Mouse (Mus musculus) liver, embryonic 16.5 days (tissue): ENCODE data around the gene Pim1. TPM values are rescaled to one million over a fixed set of nuclear protein-coding genes. Genes with fewer than 3 reads are reported as not detected.
"Not testable (repeated sequence)": the region's sequence is repeated elsewhere in the genome, so short reads cannot be mapped to it uniquely, and the experiment has no call there.

Experiments used
- ATAC-seq: fragments of 200-750 bp; cut with Nextera tagmentation; 2 replicates; pipeline ENCODE4 v1.8.0; 2017; ENCODE audit warnings: low read depth, mild to moderate bottlenecking, moderate number of reproducible peaks, moderate library complexity
- H3K27ac ChIP-seq: fragments of 300-500 bp; sonication (generic); 2 replicates; pipeline ENCODE4 v1.5.1; 2014; ENCODE audit warnings: mild to moderate bottlenecking, low read length
- H3K27me3 ChIP-seq: fragments of 300-500 bp; sonication (generic); 2 replicates; pipeline ENCODE4 v1.6.1; 2014; ENCODE audit warnings: low read depth, low read length, mixed read lengths; ENCODE audit not compliant: control insufficient read depth, insufficient read depth
- H3K36me3 ChIP-seq: fragments of 300-500 bp; sonication (generic); 2 replicates; pipeline ENCODE4 v1.6.1; 2014; ENCODE audit warnings: mild to moderate bottlenecking; ENCODE audit not compliant: control insufficient read depth, insufficient read depth
- H3K4me1 ChIP-seq: fragments of 300-500 bp; sonication (generic); 2 replicates; pipeline ENCODE4 v1.6.1; 2014; ENCODE audit warnings: low read depth, low read length, mixed read lengths; ENCODE audit not compliant: control insufficient read depth
- H3K4me2 ChIP-seq: fragments of 300-500 bp; sonication (generic); 2 replicates; pipeline ENCODE4 v1.6.1; 2014; ENCODE audit warnings: low read depth, low read length, mixed read lengths
- H3K4me3 ChIP-seq: fragments of 300-500 bp; sonication (generic); 2 replicates; pipeline ENCODE4 v1.5.1; 2014; ENCODE audit warnings: low read depth, mild to moderate bottlenecking, low read length
- H3K9ac ChIP-seq: fragments of 300-500 bp; sonication (generic); 2 replicates; pipeline ENCODE4 v1.6.1; 2014; ENCODE audit warnings: low read depth, low read length
- H3K9me3 ChIP-seq: fragments of 300-500 bp; sonication (generic); replicated peaks from 2 replicates; pipeline ENCODE4 v1.6.1; 2016; ENCODE audit warnings: low read length; ENCODE audit not compliant: control insufficient read depth
- WGBS: fragments of 180-500 bp; shearing (Covaris S2); extraction: QIAGEN DNeasy Blood & Tissue Kit; methylation state at CpG from one replicate; pipeline ENCODE4 v1.1.7; 2014; ENCODE audit not compliant: insufficient replicate concordance; 5-methylcytosine and 5-hydroxymethylcytosine counted together
- polyA plus RNA-seq: library from polyadenylated mRNA; unstranded; fragments of >200 nt; fragmentation: Nextera tagmentation; extraction: Ambion mirVana; gene quantifications from 2 replicates; pipeline ENCODE4 v1.2.1, GENCODE M21; 2015

Gene Pim1
- polyA plus RNA-seq, 1 experiment from 2014 or later, result 74.7 TPM

DNA sequence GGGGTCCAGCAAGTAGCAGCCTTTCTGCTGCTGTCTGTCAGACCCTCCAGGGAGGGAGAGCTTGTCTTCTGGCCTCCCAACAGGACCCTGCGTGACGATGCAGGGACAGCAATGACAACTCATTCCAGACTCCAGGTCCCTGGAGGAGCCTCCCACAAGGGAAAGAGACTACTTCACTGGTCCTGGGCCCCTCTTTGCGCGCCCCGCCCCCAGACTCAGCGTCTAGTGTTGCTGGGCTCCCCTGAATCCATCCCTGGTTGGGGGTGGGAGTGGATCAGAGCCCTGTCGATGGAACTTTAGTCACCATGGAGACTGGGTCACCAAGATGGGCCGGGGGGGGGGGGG, 4.2 kb downstream of the Pim1 start:
- H3K27me3 ChIP-seq, result no peaks in the 10 kb centered on the region
- peak overlapping the region; percentile 98 for H3K27ac ChIP-seq
- peak overlapping the region; percentile 70 for H3K4me2 ChIP-seq
- H3K36me3 ChIP-seq, result peaks cover 36% of the 10 kb centered on the region
- H3K4me1 ChIP-seq, result peaks cover 56% of the 10 kb centered on the region
- no peak for ATAC-seq
- no peaks in the 10 kb centered on the region for H3K9me3 ChIP-seq
- peak overlapping the region; percentile 100 for H3K9ac ChIP-seq
- peak overlapping the region; percentile 96 for H3K4me3 ChIP-seq
- 63% methylated on average over 6 of the region's 8 CpGs for WGBS

DNA sequence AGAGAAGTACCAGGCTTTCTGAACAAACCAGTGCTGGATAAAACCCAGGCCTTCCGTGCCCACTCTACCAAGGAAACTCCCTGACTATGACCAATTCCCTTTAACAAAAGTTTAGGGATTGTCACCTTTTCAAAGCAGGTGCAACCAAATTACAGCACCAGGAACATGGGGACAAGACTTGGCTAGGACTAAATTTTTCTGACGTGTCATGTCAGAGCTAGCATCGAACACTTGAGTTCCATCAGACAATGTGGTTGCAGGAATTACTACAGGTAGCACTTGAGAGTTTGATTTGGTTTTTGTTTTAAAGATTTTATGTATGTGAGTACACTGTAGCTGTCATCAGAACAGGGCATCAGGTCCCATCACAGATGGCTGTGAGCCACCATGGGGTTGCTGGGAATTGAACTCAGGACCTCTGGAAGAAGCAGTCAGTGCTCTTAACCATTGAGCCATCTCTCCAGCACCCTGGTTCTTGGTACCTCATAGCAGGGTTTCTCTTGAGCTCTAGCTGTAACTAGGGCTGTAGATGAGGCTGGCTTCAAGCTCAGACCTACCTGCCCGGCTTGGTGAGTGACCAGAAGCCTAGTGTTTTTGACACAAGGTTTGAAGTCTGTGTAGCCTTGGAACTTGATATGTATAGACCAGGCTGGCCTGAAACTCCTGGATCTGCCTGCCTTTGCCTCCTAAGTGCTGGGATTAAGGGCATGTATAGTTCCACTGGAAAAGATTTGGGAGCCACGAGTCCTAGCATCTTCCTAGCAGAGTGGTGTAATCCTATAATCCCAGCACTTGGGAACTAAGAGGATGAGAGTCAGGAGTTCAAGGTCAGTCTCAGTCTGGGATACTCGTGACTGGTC, 5.9 kb downstream of the Pim1 start:
- Histone ChIP-seq H3K9ac (peak overlapping the region; percentile 44), H3K27me3 (no peaks in the 10 kb centered on the region), H3K9me3 (no peaks in the 10 kb centered on the region), H3K27ac (peak overlapping the region; percentile 90), H3K4me1 (peaks cover 73% of the 10 kb centered on the region), H3K4me2 (no peak overlapping the region), H3K4me3 (no peak overlapping the region), H3K36me3 (peaks cover 35% of the 10 kb centered on the region)
- no peak for ATAC-seq
- WGBS, result 69% methylated on average over 6 of the region's 6 CpGs

DNA sequence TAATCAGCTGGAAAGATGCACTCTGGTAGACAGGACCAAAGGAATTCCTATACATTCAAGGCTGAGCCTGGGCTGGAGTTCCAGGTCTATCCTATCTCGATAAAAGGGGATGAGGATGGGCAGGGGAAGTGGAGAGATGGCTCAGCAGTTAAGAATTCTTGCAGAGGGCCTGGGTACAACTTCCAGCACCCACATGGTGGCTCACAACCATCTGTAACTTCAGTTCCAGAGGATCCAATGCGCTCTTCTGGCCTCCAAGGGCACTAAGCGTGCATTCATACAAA, 6.5 kb downstream of the Pim1 start:
- WGBS, result 71% methylated on average over 3 of the region's 3 CpGs
- Histone ChIP-seq H3K4me2 (no peak overlapping the region), H3K27me3 (no peaks in the 10 kb centered on the region), H3K9ac (0 out of 2 replicates have a peak overlapping the region, but pooled peaks have one; percentile 44), H3K4me1 (peaks cover 79% of the 10 kb centered on the region), H3K9me3 (no peaks in the 10 kb centered on the region), H3K36me3 (peaks cover 29% of the 10 kb centered on the region), H3K27ac (peak overlapping the region; percentile 90), H3K4me3 (no peak overlapping the region)
- no peak for ATAC-seq

DNA sequence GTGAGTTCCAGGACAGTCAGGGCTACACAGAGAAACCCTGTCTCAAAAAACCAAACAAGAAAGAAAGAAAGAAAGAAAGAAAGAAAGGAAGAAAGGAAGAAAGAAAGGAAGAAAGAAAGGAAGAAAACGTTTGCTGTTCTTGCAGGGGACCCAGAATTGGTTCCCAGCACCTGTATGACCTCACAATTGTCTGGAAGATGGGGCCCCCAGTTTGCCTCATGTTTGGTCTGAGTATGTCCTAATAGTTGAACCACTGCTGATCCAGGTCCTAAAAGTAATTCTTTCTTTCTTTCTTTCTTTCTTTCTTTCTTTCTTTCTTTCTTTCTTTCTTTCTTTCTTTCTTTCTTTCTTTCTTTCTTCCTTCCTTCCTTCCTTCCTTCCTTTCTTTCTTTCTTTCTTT, 6.9 kb downstream of the Pim1 start:
- not testable (repeated sequence) for H3K4me2 ChIP-seq, H3K9ac ChIP-seq, ATAC-seq, H3K4me3 ChIP-seq, H3K9me3 ChIP-seq, H3K27me3 ChIP-seq
- Histone ChIP-seq H3K27ac (peak overlapping the region; percentile 90), H3K4me1 (peaks cover 84% of the 10 kb centered on the region), H3K36me3 (peaks cover 26% of the 10 kb centered on the region)
- 48% methylated on average over 1 of the region's 1 CpGs for WGBS

DNA sequence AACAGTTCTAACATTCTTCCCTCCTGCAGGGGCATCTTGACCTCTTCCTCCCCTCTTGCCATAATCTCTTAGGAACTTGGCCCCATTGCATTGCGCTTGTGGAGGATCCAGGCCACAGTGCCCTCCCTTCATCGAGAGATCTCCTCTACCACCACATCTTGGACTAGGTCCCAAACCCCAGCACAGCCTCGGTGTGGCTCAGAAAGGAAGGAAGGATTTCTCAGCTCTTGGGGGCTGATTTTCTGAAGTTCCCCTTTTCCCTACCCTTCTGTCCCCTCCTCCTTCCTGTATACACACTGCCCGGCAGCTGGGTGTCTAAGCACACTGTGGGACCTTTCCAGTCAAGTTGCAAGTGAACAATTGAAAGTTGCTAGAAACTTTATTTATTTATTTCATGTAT, 7.5 kb downstream of the Pim1 start:
- peak overlapping the region; percentile 53 for H3K9ac ChIP-seq
- ATAC-seq, result no peak
- peak overlapping the region; percentile 21 for H3K4me2 ChIP-seq
- WGBS, result 10% methylated on average over 4 of the region's 4 CpGs
- H3K4me1 ChIP-seq, result peaks cover 89% of the 10 kb centered on the region
- H3K9me3 ChIP-seq, result no peaks in the 10 kb centered on the region
- H3K27me3 ChIP-seq, result no peaks in the 10 kb centered on the region
- H3K36me3 ChIP-seq, result peaks cover 22% of the 10 kb centered on the region
- H3K4me3 ChIP-seq, result no peak overlapping the region
- peak overlapping the region; percentile 90 for H3K27ac ChIP-seq

DNA sequence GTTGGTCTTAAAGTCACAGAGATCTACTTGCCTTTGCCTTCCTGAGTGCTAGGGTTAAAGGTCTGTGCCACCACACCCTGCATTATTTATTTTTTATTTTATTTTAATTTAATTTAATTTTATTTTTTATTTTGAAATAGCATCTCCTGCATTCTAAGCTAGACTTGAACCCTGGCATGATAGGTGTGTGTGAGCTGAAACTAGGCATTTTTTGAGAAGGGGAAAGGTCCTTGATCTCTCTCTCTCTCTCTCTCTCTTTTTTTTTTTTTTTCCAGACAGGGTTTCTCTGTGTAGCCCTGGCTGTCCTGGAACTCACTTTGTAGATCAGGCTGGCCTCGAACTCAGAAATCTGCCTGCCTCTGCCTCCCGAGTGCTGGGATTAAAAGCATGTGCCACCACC, 8.4 kb downstream of the Pim1 start:
- Histone ChIP-seq H3K4me1 (peaks cover 86% of the 10 kb centered on the region), H3K4me2 (peak overlapping the region; percentile 45; the same call in 1 of the 2 replicates), H3K27ac (peak overlapping the region; percentile 90), H3K36me3 (peaks cover 14% of the 10 kb centered on the region), H3K9ac (peak overlapping the region; percentile 64)
- not testable (repeated sequence) for H3K27me3 ChIP-seq, H3K4me3 ChIP-seq, H3K9me3 ChIP-seq, ATAC-seq
- WGBS, result 57% methylated on average over 2 of the region's 2 CpGs

DNA sequence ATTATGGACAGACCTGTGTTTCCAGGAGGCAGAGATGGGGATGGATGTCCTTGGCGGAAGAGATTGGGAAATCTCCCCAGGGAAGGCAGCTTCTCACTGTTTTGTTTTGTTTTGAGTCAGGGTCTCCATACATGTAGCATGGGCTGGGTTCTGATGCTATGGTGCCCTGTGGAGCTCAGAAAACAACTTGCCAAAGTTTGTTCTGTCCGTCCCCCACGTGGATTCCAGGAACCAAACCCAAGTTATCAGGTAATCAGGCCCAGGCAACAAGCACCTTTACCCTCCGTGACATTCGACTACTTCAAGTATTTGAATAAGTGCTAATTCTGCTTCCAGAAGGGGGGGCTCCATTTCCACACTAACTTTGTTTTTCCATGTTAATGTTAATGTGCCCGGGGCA, 9.0 kb downstream of the Pim1 start:
- Histone ChIP-seq H3K27me3 (no peaks in the 10 kb centered on the region), H3K9me3 (0 out of 2 replicates have a peak, but pooled peaks cover 2% of the 10 kb centered on the region), H3K4me2 (peak overlapping the region; percentile 45), H3K27ac (peak overlapping the region; percentile 90), H3K4me3 (no peak overlapping the region), H3K9ac (peak overlapping the region; percentile 64), H3K36me3 (peaks cover 8% of the 10 kb centered on the region), H3K4me1 (peaks cover 81% of the 10 kb centered on the region)
- peak; percentile 55 for ATAC-seq
- WGBS, result 26% methylated on average over 6 of the region's 6 CpGs

DNA sequence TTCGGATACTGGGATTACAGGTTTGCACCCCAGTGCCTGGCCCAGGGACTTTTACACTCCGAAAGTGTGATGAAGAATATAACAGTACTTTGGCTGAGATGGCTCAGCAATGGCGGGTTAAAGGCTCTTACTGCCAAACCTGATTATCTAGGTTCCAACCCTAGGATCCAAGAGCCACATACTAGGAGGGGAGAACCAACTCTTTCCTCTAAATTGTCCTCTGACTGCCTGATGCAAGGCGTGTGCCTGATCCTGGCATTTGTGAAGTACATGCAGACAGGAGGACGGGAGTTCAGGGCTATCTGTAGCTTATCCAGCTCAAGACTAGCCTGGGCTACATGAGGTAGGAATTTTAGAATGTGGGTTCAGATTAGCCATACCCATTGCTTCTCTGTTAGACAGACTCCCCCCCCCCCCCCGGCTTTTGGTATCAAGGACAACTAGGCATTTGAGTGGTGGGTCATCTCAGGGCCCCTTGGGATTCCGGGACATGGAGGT, 9.7 kb downstream of the Pim1 start:
- 0 out of 2 replicates have a peak, but pooled peaks cover 2% of the 10 kb centered on the region for H3K9me3 ChIP-seq
- 28% methylated on average over 7 of the region's 7 CpGs for WGBS
- H3K4me2 ChIP-seq, result peak overlapping the region; percentile 45
- peaks cover 4% of the 10 kb centered on the region for H3K36me3 ChIP-seq
- peak overlapping the region; percentile 64 for H3K9ac ChIP-seq
- peak; percentile 10; the same call in 1 of the 2 replicates for ATAC-seq
- H3K27me3 ChIP-seq, result no peaks in the 10 kb centered on the region
- peak overlapping the region; percentile 7; the same call in 1 of the 2 replicates for H3K4me3 ChIP-seq
- peaks cover 74% of the 10 kb centered on the region for H3K4me1 ChIP-seq
- peak overlapping the region; percentile 90 for H3K27ac ChIP-seq

DNA sequence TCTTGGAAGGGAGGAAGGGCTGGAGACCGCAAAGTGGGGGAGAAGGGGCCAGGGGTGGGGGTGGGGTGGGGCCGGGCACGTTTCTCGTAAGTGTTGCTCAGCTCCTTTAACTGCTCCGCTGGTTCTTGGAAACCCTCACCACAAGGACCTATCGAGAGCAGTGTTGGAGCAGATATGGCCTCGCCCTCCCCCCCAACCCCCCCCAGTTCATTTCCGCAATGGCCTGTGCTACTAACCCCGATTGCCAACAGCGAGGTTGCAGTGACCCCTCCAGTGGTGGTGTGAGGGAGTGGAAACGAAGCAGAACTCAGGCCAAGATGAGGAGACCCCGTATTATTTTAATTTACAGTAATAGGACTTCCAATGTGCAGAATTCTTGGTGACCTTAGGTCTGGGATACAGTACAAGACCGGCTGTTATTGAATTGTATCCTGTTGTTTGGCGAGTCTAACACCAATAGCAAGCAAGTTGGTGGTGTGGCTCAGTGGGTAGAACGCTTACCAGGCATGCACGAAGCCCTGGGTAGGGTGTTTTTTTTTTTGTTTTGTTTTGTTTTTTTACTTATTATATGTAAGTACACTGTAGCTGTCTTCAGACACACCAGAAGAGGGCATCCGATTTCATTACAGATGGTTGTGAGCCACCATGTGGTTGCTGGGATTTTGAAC, 10.4 kb downstream of the Pim1 start:
- peak overlapping the region; percentile 7; the same call in 1 of the 2 replicates for H3K4me3 ChIP-seq
- 10% methylated on average over 17 of the region's 17 CpGs for WGBS
- peak overlapping the region; percentile 45 for H3K4me2 ChIP-seq
- H3K4me1 ChIP-seq, result peaks cover 74% of the 10 kb centered on the region
- H3K9ac ChIP-seq, result peak overlapping the region; percentile 64
- ATAC-seq, result peak; percentile 86
- 0 out of 2 replicates have a peak, but pooled peaks cover 2% of the 10 kb centered on the region for H3K9me3 ChIP-seq
- H3K27ac ChIP-seq, result peak overlapping the region; percentile 90
- no peaks in the 10 kb centered on the region for H3K27me3 ChIP-seq
- peaks cover 3% of the 10 kb centered on the region for H3K36me3 ChIP-seq
